Mouse (Mus musculus) midbrain, embryonic 15.5 days (tissue): ENCODE measurements around the gene Lrrc56. TPM values are rescaled to one million over a fixed set of nuclear protein-coding genes. Genes with fewer than 3 reads are reported as not detected.

Experiments used
- ATAC-seq: fragments of 200-750 bp; cut with Nextera tagmentation; replicated peaks from 2 replicates; pipeline ENCODE4 v1.8.0; 2017; ENCODE audit warnings: moderate TSS enrichment
- H3K27ac ChIP-seq: fragments of 300-500 bp; sonication (generic); 2 replicates; pipeline ENCODE4 v1.5.1; 2015; ENCODE audit warnings: mild to moderate bottlenecking, inconsistent platforms
- H3K27me3 ChIP-seq: fragments of 300-500 bp; sonication (generic); replicated peaks from 2 replicates; pipeline ENCODE4 v1.6.1; 2015; ENCODE audit warnings: inconsistent platforms
- H3K36me3 ChIP-seq: fragments of 300-500 bp; sonication (generic); replicated peaks from 2 replicates; pipeline ENCODE4 v1.6.1; 2015; ENCODE audit warnings: inconsistent platforms
- H3K4me1 ChIP-seq: fragments of 300-500 bp; sonication (generic); 2 replicates; pipeline ENCODE4 v1.6.1; 2015; ENCODE audit warnings: inconsistent platforms
- H3K4me2 ChIP-seq: fragments of 300-500 bp; sonication (generic); 2 replicates; pipeline ENCODE4 v1.6.1; 2015; ENCODE audit warnings: inconsistent platforms, mild to moderate bottlenecking, moderate library complexity
- H3K4me3 ChIP-seq: fragments of 300-500 bp; sonication (generic); 2 replicates; pipeline ENCODE4 v1.5.1; 2015; ENCODE audit warnings: mild to moderate bottlenecking, inconsistent platforms
- H3K9ac ChIP-seq: fragments of 300-500 bp; sonication (generic); 2 replicates; pipeline ENCODE4 v1.6.1; 2015; ENCODE audit warnings: mild to moderate bottlenecking, inconsistent platforms
- H3K9me3 ChIP-seq: fragments of 300-500 bp; sonication (generic); 2 replicates; pipeline ENCODE4 v1.6.1; 2016; ENCODE audit warnings: inconsistent platforms
- WGBS: fragments of 180-500 bp; shearing (Covaris S2); methylation state at CpG from one replicate; pipeline ENCODE4 v1.1.7; 2015; ENCODE audit warnings: mixed read lengths; 5-methylcytosine and 5-hydroxymethylcytosine counted together
- polyA plus RNA-seq: library from polyadenylated mRNA; unstranded; fragments of >200 nt; fragmentation: Nextera tagmentation; extraction: Ambion mirVana; gene quantifications from 2 replicates; pipeline ENCODE4 v1.2.1, GENCODE M21; 2015

Lrrc56 gene
- 12.8 and 13.8 TPM in 2 replicates for polyA plus RNA-seq

GRCm38 (mm10) chr7:141193948-141194347 is at the start of gene Lrrc56, which contains the start of gene Hras:
Gene Lrrc56 (plus strand): TSS chr7:141194157.
Gene Hras (minus strand): TSS chr7:141194005.
- no peaks in the 10 kb centered on the region for H3K9me3 ChIP-seq
- peak within 1 kb of the TSS; percentile 95 for H3K9ac ChIP-seq
- no peaks in the 10 kb centered on the region for H3K27me3 ChIP-seq
- H3K4me3 ChIP-seq: peak within 1 kb of the TSS; percentile 85
- under 1% methylated on average over 35 of the region's 39 CpGs for WGBS
- H3K36me3 ChIP-seq: peaks cover 18% of the 10 kb centered on the region; the same call in 1 of the 2 replicates
- H3K4me1 ChIP-seq: peaks cover 34% of the 10 kb centered on the region
- H3K4me2 ChIP-seq: peak within 1 kb of the TSS; percentile 95
- peak; percentile 94 for ATAC-seq
- H3K27ac ChIP-seq: peak within 1 kb of the TSS; percentile 81

GRCm38 (mm10) chr7:141144650-141145049 is 49.3 kb upstream of the Lrrc56 start:
- 94% methylated on average over 3 of the region's 3 CpGs for WGBS
- no peak overlapping the region for H3K9ac ChIP-seq
- ATAC-seq: no peak
- H3K4me2 ChIP-seq: no peak overlapping the region
- H3K4me3 ChIP-seq: no peak overlapping the region
- H3K36me3 ChIP-seq: 0 out of 2 replicates have a peak, but pooled peaks cover 7% of the 10 kb centered on the region
- H3K4me1 ChIP-seq: no peaks in the 10 kb centered on the region
- no peak overlapping the region for H3K27ac ChIP-seq
- no peaks in the 10 kb centered on the region for H3K9me3 ChIP-seq
- no peaks in the 10 kb centered on the region for H3K27me3 ChIP-seq

GRCm38 (mm10) chr7:141145403-141145802 is 48.6 kb upstream of the Lrrc56 start:
- ATAC-seq: no peak
- Histone ChIP-seq H3K9me3 (no peaks in the 10 kb centered on the region), H3K27me3 (no peaks in the 10 kb centered on the region), H3K27ac (no peak overlapping the region), H3K9ac (no peak overlapping the region), H3K4me1 (no peaks in the 10 kb centered on the region), H3K4me2 (no peak overlapping the region), H3K4me3 (no peak overlapping the region), H3K36me3 (0 out of 2 replicates have a peak, but pooled peaks cover 7% of the 10 kb centered on the region)
- 82% methylated on average over 1 of the region's 1 CpGs for WGBS

- H3K9me3 ChIP-seq: no peaks in the 10 kb centered on the region
- no peaks in the 10 kb centered on the region for H3K4me1 ChIP-seq
- ATAC-seq: no peak
- H3K9ac ChIP-seq: no peak overlapping the region
- 0 out of 2 replicates have a peak, but pooled peaks cover 7% of the 10 kb centered on the region for H3K36me3 ChIP-seq
- no peak overlapping the region for H3K4me2 ChIP-seq
- H3K4me3 ChIP-seq: no peak overlapping the region
- WGBS: 91% methylated on average over 12 of the region's 12 CpGs
- no peaks in the 10 kb centered on the region for H3K27me3 ChIP-seq
- no peak overlapping the region for H3K27ac ChIP-seq
Measured at GRCm38 (mm10) chr7:141146043-141146595, 47.8 kb upstream of the Lrrc56 start.

- no peaks in the 10 kb centered on the region for H3K9me3 ChIP-seq
- ATAC-seq: no peak
- 74% methylated on average over 6 of the region's 6 CpGs for WGBS
- no peaks in the 10 kb centered on the region for H3K4me1 ChIP-seq
- no peak overlapping the region for H3K27ac ChIP-seq
- no peak overlapping the region for H3K9ac ChIP-seq
- peaks cover 7% of the 10 kb centered on the region; the same call in 1 of the 2 replicates for H3K36me3 ChIP-seq
- H3K4me3 ChIP-seq: no peak overlapping the region
- H3K4me2 ChIP-seq: no peak overlapping the region
- H3K27me3 ChIP-seq: no peaks in the 10 kb centered on the region
Measured at GRCm38 (mm10) chr7:141147044-141147443, 46.9 kb upstream of the Lrrc56 start.

- Histone ChIP-seq H3K36me3 (peaks cover 7% of the 10 kb centered on the region; the same call in 1 of the 2 replicates), H3K9ac (no peak overlapping the region), H3K4me3 (no peak overlapping the region), H3K4me2 (no peak overlapping the region), H3K9me3 (no peaks in the 10 kb centered on the region), H3K27me3 (no peaks in the 10 kb centered on the region), H3K27ac (no peak overlapping the region), H3K4me1 (no peaks in the 10 kb centered on the region)
- no peak for ATAC-seq
- 85% methylated on average over 4 of the region's 4 CpGs for WGBS
Measured at GRCm38 (mm10) chr7:141148639-141149038, 45.3 kb upstream of the Lrrc56 start.

GRCm38 (mm10) chr7:141155362-141155761 is 38.6 kb upstream of the Lrrc56 start:
- 87% methylated on average over 9 of the region's 9 CpGs for WGBS
- Histone ChIP-seq H3K27ac (no peak overlapping the region), H3K4me2 (no peak overlapping the region), H3K9me3 (no peaks in the 10 kb centered on the region), H3K4me3 (no peak overlapping the region), H3K36me3 (peaks cover 10% of the 10 kb centered on the region; the same call in 1 of the 2 replicates), H3K4me1 (no peaks in the 10 kb centered on the region), H3K27me3 (no peaks in the 10 kb centered on the region), H3K9ac (no peak overlapping the region)
- no peak for ATAC-seq

GRCm38 (mm10) chr7:141164397-141164796 is 29.6 kb upstream of the Lrrc56 start:
- WGBS: 95% methylated on average over 7 of the region's 7 CpGs
- Histone ChIP-seq H3K4me1 (peaks cover 10% of the 10 kb centered on the region), H3K27ac (no peak overlapping the region), H3K9me3 (no peaks in the 10 kb centered on the region), H3K4me3 (no peak overlapping the region), H3K36me3 (peaks cover 4% of the 10 kb centered on the region; the same call in 1 of the 2 replicates), H3K27me3 (no peaks in the 10 kb centered on the region), H3K4me2 (no peak overlapping the region), H3K9ac (no peak overlapping the region)
- ATAC-seq: no peak

- 89% methylated on average over 6 of the region's 6 CpGs for WGBS
- H3K9ac ChIP-seq: no peak overlapping the region
- no peak for ATAC-seq
- H3K27ac ChIP-seq: no peak overlapping the region
- H3K27me3 ChIP-seq: no peaks in the 10 kb centered on the region
- H3K4me3 ChIP-seq: no peak overlapping the region
- H3K9me3 ChIP-seq: no peaks in the 10 kb centered on the region
- H3K36me3 ChIP-seq: peaks cover 4% of the 10 kb centered on the region; the same call in 1 of the 2 replicates
- no peak overlapping the region for H3K4me2 ChIP-seq
- peaks cover 10% of the 10 kb centered on the region for H3K4me1 ChIP-seq
Measured at GRCm38 (mm10) chr7:141164850-141165249, 29.1 kb upstream of the Lrrc56 start.

- no peaks in the 10 kb centered on the region for H3K27me3 ChIP-seq
- peak overlapping the region; percentile 45 for H3K4me2 ChIP-seq
- H3K9ac ChIP-seq: peak overlapping the region; percentile 26; the same call in 1 of the 2 replicates
- no peak overlapping the region for H3K27ac ChIP-seq
- peak overlapping the region; percentile 26 for H3K4me3 ChIP-seq
- no peak for ATAC-seq
- H3K9me3 ChIP-seq: no peaks in the 10 kb centered on the region
- no peaks in the 10 kb centered on the region for H3K36me3 ChIP-seq
- WGBS: 15% methylated on average over 7 of the region's 7 CpGs
- peaks cover 18% of the 10 kb centered on the region for H3K4me1 ChIP-seq
Measured at GRCm38 (mm10) chr7:141167901-141168517, 25.9 kb upstream of the Lrrc56 start.

- no peak for ATAC-seq
- Histone ChIP-seq H3K36me3 (no peaks in the 10 kb centered on the region), H3K27me3 (no peaks in the 10 kb centered on the region), H3K9me3 (no peaks in the 10 kb centered on the region), H3K27ac (no peak overlapping the region), H3K9ac (peak overlapping the region; percentile 26; the same call in 1 of the 2 replicates), H3K4me1 (peaks cover 22% of the 10 kb centered on the region), H3K4me2 (peak overlapping the region; percentile 45), H3K4me3 (peak overlapping the region; percentile 26)
- 5% methylated on average over 22 of the region's 22 CpGs for WGBS
Measured at GRCm38 (mm10) chr7:141168518-141168953, 25.4 kb upstream of the Lrrc56 start.

- Histone ChIP-seq H3K27ac (no peak overlapping the region), H3K9ac (no peak overlapping the region), H3K4me3 (no peak overlapping the region), H3K9me3 (no peaks in the 10 kb centered on the region), H3K4me1 (peaks cover 22% of the 10 kb centered on the region), H3K4me2 (no peak overlapping the region), H3K36me3 (no peaks in the 10 kb centered on the region), H3K27me3 (no peaks in the 10 kb centered on the region)
- no peak for ATAC-seq
- WGBS: 76% methylated on average over 1 of the region's 1 CpGs
Measured at GRCm38 (mm10) chr7:141169300-141169699, 24.7 kb upstream of the Lrrc56 start.
